24 mouse cellular contexts compared by ENCODE assay signal in genomic region chr13:101862011-101862410, GRCm38 (mm10).
DNase-seq lines count a peak whose midpoint lies in the region; ATAC-seq and TF ChIP-seq lines count a peak whose summit lies in the region.
"Had no signal": no experiment of that assay in that cellular context is flagged by ENCODE, and none has a peak within 500 bp of the region (broad histone marks: within the 10 kb centered on the region; RNA-seq: fewer than 3 reads in every experiment).

No protein-coding gene starts in this region.

- H3K36me3 ChIP-seq in heart, embryonic 12.5 days = no peaks in the 10 kb centered on the region
- no peaks in the 10 kb centered on the region for H3K36me3 ChIP-seq in intestine, postnatal 0 days (ENCODE audit: control insufficient read depth, insufficient read depth)
- no peaks in the 10 kb centered on the region for H3K36me3 ChIP-seq in liver, embryonic 15.5 days (replicated peaks)
- H3K36me3 ChIP-seq in stomach, postnatal 0 days (ENCODE audit: control insufficient read depth, insufficient read depth, low read length) = no peaks in the 10 kb centered on the region
- H3K36me3 ChIP-seq in hindbrain, embryonic 13.5 days = no peaks in the 10 kb centered on the region
- H3K36me3 ChIP-seq: embryonic facial prominence, embryonic 15.5 days; G1E; hindbrain, embryonic 10.5 days; limb, embryonic 10.5 days; neural tube, embryonic 15.5 days had no signal

- 72% methylated on average over 13 of the region's 13 CpGs for WGBS in heart, embryonic 12.5 days
- 51% methylated on average over 13 of the region's 13 CpGs for WGBS in intestine, postnatal 0 days
- 73% methylated on average over 13 of the region's 13 CpGs for WGBS in liver, embryonic 15.5 days (ENCODE audit: insufficient replicate concordance)
- WGBS in stomach, postnatal 0 days = 64% methylated on average over 13 of the region's 13 CpGs
- WGBS in hindbrain, embryonic 13.5 days = 90% methylated on average over 13 of the region's 13 CpGs

- no peak for ATAC-seq in heart, embryonic 12.5 days (ENCODE audit: insufficient number of reproducible peaks, low FRiP score)
- ATAC-seq in intestine, postnatal 0 days = peak; percentile 28; the same call in 1 of the 2 replicates
- peak; percentile 63 for ATAC-seq in liver, embryonic 15.5 days (ENCODE audit: insufficient read depth)
- ATAC-seq in stomach, postnatal 0 days (ENCODE audit: low FRiP score, low TSS enrichment) = peak; percentile 57
- no peak for ATAC-seq in hindbrain, embryonic 13.5 days (ENCODE audit: low FRiP score)
- ATAC-seq: activated CD4-positive, CD25-positive, alpha-beta regulatory T cell, adult 4 months; forebrain, postnatal 0 days; midbrain, embryonic 16.5 days had no signal

- H3K4me3 ChIP-seq in heart, embryonic 12.5 days = no peak overlapping the region
- H3K4me3 ChIP-seq in intestine, postnatal 0 days (ENCODE audit: low read depth, low read length) = no peak overlapping the region
- H3K4me3 ChIP-seq in liver, embryonic 15.5 days (replicated peaks) = no peak overlapping the region
- no peak overlapping the region for H3K4me3 ChIP-seq in stomach, postnatal 0 days (ENCODE audit: low read depth, low read length)
- H3K4me3 ChIP-seq in hindbrain, embryonic 13.5 days = no peak overlapping the region
- H3K4me3 ChIP-seq: embryonic facial prominence, embryonic 15.5 days; hindbrain, embryonic 10.5 days; left cerebral cortex, adult 2 months; limb, embryonic 10.5 days; megakaryocyte, embryonic 14.5 days; neural tube, embryonic 15.5 days had no signal

- H3K9ac ChIP-seq in heart, embryonic 12.5 days = no peak overlapping the region
- no peak overlapping the region for H3K9ac ChIP-seq in intestine, postnatal 0 days (ENCODE audit: low read depth, low read length)
- H3K9ac ChIP-seq in liver, embryonic 15.5 days = no peak overlapping the region
- H3K9ac ChIP-seq in stomach, postnatal 0 days (ENCODE audit: low read length) = no peak overlapping the region
- H3K9ac ChIP-seq in hindbrain, embryonic 13.5 days = no peak overlapping the region
- H3K9ac ChIP-seq: embryonic facial prominence, embryonic 15.5 days; forebrain, postnatal 0 days; neural tube, embryonic 15.5 days had no signal

- no peak overlapping the region for H3K27ac ChIP-seq in heart, embryonic 12.5 days (ENCODE audit: poor library complexity, severe bottlenecking)
- H3K27ac ChIP-seq in intestine, postnatal 0 days (ENCODE audit: low read depth, low read length) = no peak overlapping the region
- no peak overlapping the region for H3K27ac ChIP-seq in liver, embryonic 15.5 days (replicated peaks)
- H3K27ac ChIP-seq in stomach, postnatal 0 days (replicated peaks) = no peak overlapping the region
- no peak overlapping the region for H3K27ac ChIP-seq in hindbrain, embryonic 13.5 days
- H3K27ac ChIP-seq: embryonic facial prominence, embryonic 15.5 days; hindbrain, embryonic 10.5 days; left cerebral cortex, adult 2 months; limb, embryonic 10.5 days; neural tube, embryonic 15.5 days had no signal

- H3K4me1 ChIP-seq in heart, embryonic 12.5 days (replicated peaks) = 0 out of 2 replicates have a peak, but pooled peaks cover 3% of the 10 kb centered on the region
- H3K4me1 ChIP-seq in intestine, postnatal 0 days (replicated peaks; ENCODE audit: control insufficient read depth, insufficient read depth, low read length) = no peaks in the 10 kb centered on the region
- H3K4me1 ChIP-seq in liver, embryonic 15.5 days (replicated peaks) = peaks cover 21% of the 10 kb centered on the region
- no peaks in the 10 kb centered on the region for H3K4me1 ChIP-seq in stomach, postnatal 0 days (replicated peaks; ENCODE audit: control insufficient read depth, insufficient read depth)
- H3K4me1 ChIP-seq in hindbrain, embryonic 13.5 days (replicated peaks) = no peaks in the 10 kb centered on the region
- H3K4me1 ChIP-seq: embryonic facial prominence, embryonic 15.5 days; hindbrain, embryonic 10.5 days; neural tube, embryonic 15.5 days had no signal

- no peak for TF ChIP-seq EP300 in stomach, postnatal 0 days (optimal IDR thresholded peaks at IDR 0.05)

- DNase-seq in heart, postnatal 36 days = no peak
- peak; percentile 48 for DNase-seq in stomach, postnatal 0 days (ENCODE audit: low spot score)
- DNase-seq in cerebellum, postnatal 14 days = no peak
- DNase-seq: cerebellum, adult 9-10 months; embryo, embryonic 11 days; forebrain, postnatal 0 days; kidney, adult 9 months; kidney, postnatal 25 days; layer of hippocampus, adult 9-11 months; lung, adult 2 months; thymus, postnatal 25 days had no signal

- no peaks in the 10 kb centered on the region for H3K27me3 ChIP-seq in heart, embryonic 12.5 days (replicated peaks)
- H3K27me3 ChIP-seq in intestine, postnatal 0 days (replicated peaks; ENCODE audit: control insufficient read depth, insufficient read depth, low read length) = no peaks in the 10 kb centered on the region
- H3K27me3 ChIP-seq in liver, embryonic 15.5 days = no peaks in the 10 kb centered on the region
- H3K27me3 ChIP-seq in stomach, postnatal 0 days (ENCODE audit: control insufficient read depth, insufficient read depth, low read length) = no peaks in the 10 kb centered on the region
- H3K27me3 ChIP-seq in hindbrain, embryonic 13.5 days = no peaks in the 10 kb centered on the region
- H3K27me3 ChIP-seq: embryonic facial prominence, embryonic 15.5 days; megakaryocyte, embryonic 14.5 days; neural tube, embryonic 15.5 days had no signal

- H3K9me3 ChIP-seq in heart, embryonic 12.5 days (replicated peaks) = no peaks in the 10 kb centered on the region
- H3K9me3 ChIP-seq in intestine, postnatal 0 days (ENCODE audit: control insufficient read depth) = no peaks in the 10 kb centered on the region
- no peaks in the 10 kb centered on the region for H3K9me3 ChIP-seq in liver, embryonic 15.5 days (replicated peaks)
- H3K9me3 ChIP-seq in stomach, postnatal 0 days (ENCODE audit: control insufficient read depth, low read length) = no peaks in the 10 kb centered on the region
- H3K9me3 ChIP-seq in hindbrain, embryonic 13.5 days = peaks cover 7% of the 10 kb centered on the region; the same call in 1 of the 2 replicates
- H3K9me3 ChIP-seq: embryonic facial prominence, embryonic 15.5 days; hindbrain, embryonic 10.5 days; limb, embryonic 10.5 days; megakaryocyte, embryonic 14.5 days; neural tube, embryonic 15.5 days had no signal

- intact Hi-C loops in heart, postnatal 36 days (cut with DNase I) = no loop called here

- H3K4me2 ChIP-seq in heart, embryonic 12.5 days = peak overlapping the region; percentile 4; the same call in 1 of the 2 replicates
- H3K4me2 ChIP-seq in intestine, postnatal 0 days (replicated peaks; ENCODE audit: low read depth) = no peak overlapping the region; the same call in 1 of the 2 replicates
- H3K4me2 ChIP-seq in liver, embryonic 15.5 days = no peak overlapping the region
- H3K4me2 ChIP-seq in stomach, postnatal 0 days (replicated peaks; ENCODE audit: low read depth) = no peak overlapping the region
- H3K4me2 ChIP-seq in hindbrain, embryonic 13.5 days = no peak overlapping the region
- H3K4me2 ChIP-seq: embryonic facial prominence, embryonic 15.5 days; neural tube, embryonic 15.5 days had no signal

- no peak for TF ChIP-seq CTCF in intestine, postnatal 0 days (IDR thresholded peaks at IDR 0.05; ENCODE audit: low read depth)
- TF ChIP-seq CTCF in stomach, postnatal 0 days (IDR thresholded peaks at IDR 0.05; ENCODE audit: low read depth) = no peak

Comparison
In these comparisons a context has a peak if more than half of its experiments do, and no peak if none do; other contexts are left out.
1. ATAC-seq: peak in intestine, postnatal 0 days (single experiment), liver, embryonic 15.5 days (single experiment) and stomach, postnatal 0 days (single experiment); none in heart, embryonic 12.5 days (single experiment) and hindbrain, embryonic 13.5 days (single experiment).